Mouse (Mus musculus) frontal cortex, adult (tissue): ENCODE measurements around the gene Apbb1.

Experiments used
- ATAC-seq: cut with Nextera tagmentation; 2 replicates; pipeline ENCODE4 v1.9.2; 2017; ENCODE audit warnings: mild to moderate bottlenecking, moderate library complexity, mixed read lengths; ENCODE audit not compliant: low TSS enrichment

Apbb1 gene

DNA sequence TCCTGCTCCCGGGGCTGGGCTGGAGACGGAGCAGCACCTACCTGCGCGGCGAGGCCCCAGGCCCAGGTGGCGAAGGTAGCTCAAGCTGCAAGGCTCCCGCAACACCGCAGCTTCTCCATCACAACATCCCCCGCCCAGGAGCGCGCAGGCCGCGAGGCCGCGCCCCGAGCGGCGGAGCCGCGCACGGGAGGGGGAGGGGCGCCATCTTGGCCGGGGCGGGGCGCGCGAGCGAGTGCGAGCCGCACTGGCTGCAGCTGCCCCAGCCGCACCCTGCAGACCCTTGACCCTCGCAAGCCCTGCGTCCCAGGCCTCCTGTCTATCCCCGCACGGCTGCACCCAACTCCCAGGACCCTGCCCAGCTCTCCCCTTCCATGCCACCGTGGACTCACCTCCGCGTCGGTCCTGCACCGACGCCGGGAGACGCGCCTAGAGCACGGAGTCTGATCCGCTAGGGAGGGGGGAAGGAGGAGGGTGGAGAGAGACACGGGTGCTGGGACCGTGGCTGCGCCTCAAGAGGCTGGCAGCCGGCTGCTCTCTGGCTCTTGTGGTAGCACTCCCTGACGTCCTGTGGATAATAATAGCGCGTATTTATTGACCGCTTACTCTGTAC is at the start of gene Apbb1:
Apbb1 (minus strand) TSS at position 560 of the 610 bp plus-strand sequence.
- peak; percentile 91 for ATAC-seq

GRCm38 (mm10) chr7:105628633-105629032 is 47.2 kb upstream of the Apbb1 start:
- ATAC-seq = peak; percentile 51

DNA sequence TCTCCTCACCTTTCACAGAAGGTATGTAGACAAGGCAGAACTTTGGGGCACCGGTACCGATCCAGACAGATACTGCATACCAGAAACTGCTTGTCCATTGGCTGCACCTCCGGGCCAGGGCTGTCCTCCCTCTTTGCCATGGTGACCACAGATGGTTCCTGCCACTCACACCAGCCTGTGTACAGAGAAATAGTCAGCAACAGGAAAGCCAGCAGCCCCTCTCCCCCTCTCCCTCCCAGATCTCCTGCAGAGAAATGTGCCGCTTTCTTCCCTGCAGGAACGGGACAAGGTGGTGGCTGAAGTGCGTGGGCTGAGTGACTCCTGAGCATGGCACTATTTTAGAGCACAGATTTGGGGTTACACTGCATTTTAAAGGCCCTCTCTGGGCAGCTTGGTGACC is 43.9 kb upstream of the Apbb1 start:
- ATAC-seq = no peak

- ATAC-seq = peak; percentile 86
Observed at GRCm38 (mm10) chr7:105621646-105622292, 40.3 kb upstream of the Apbb1 start.

- peak; percentile 54 for ATAC-seq
Observed at GRCm38 (mm10) chr7:105621053-105621452, 39.6 kb upstream of the Apbb1 start.

DNA sequence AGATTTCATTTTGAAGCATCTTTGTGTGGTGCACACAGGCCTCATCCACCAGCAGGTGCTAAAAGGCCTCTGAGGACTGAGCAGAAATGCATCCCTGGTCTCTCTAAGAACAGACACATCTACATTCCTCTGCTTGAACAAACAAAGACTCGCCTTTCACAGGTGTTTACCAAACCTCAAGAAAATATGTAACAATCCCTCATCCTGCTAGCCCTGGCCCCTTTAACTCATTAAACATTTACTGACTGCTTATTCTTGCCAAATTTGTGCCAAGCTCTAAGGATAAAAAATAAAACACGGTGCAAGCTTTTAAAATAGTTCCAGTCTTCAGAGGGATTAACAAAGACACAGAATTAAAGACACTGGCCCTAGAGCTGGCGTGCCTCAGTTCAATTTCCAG is 38.2 kb upstream of the Apbb1 start:
- ATAC-seq = no peak

DNA sequence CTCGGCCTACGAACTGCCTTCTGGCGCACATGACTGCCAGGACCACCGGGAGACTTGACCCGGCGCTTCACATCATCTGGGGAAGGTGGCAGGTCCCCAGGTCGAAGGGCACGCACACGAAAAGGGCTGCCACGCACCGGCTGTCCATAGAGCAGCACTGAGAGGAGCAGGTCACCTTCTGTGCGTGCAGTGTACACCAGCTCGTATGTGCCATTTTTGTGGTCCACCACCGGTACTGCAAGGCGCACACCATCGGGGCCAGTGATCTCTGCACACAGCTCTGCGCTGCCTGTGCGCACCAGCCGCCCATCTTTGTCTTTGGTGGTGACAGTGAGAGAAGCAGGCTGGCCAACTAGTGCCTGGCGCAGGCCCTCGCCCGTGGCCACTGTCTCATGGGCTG is 36.4 kb upstream of the Apbb1 start:
- ATAC-seq = no peak

GRCm38 (mm10) chr7:105616561-105616960 is 35.1 kb upstream of the Apbb1 start:
- ATAC-seq = no peak

GRCm38 (mm10) chr7:105615720-105616119 is 34.3 kb upstream of the Apbb1 start:
- ATAC-seq = no peak

DNA sequence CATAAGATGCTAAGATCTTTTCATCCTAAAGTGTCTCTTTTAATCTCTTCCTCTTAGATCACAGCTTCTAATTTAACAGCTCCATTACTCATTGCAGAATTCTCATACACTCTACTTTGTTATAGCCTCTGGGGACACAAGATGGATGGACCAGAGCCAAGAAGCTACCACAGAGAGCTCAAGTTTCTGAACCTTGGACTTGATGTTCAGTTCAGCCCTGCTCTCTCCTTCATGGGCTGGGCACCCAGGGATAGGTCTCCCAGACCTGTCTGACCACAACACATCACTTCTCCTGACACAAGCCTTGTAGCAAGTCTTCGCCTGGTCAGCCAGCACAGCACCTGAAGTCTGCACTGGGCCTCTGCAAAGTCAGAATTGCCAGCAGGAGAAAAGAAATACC is 32.9 kb upstream of the Apbb1 start:
- ATAC-seq = no peak

DNA sequence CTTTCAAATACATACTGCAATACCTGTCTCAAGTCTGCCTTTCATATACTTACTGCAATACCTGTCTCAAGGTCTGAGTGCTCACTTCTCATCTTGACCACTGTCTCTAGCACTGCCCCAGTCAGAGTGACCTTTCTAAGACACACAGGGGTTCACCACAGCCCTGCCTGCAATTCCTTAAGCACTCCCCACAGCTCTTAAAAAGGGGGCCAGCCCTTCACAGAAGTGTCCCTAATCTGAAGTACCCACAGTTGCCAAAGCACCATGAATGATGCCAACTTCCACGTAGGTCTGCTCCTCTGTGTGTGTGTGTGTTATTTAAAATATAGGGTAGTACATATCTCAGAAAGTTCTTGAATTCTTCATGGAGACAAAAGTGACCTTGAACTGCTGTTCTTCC is 30.3 kb upstream of the Apbb1 start:
- ATAC-seq = no peak

DNA sequence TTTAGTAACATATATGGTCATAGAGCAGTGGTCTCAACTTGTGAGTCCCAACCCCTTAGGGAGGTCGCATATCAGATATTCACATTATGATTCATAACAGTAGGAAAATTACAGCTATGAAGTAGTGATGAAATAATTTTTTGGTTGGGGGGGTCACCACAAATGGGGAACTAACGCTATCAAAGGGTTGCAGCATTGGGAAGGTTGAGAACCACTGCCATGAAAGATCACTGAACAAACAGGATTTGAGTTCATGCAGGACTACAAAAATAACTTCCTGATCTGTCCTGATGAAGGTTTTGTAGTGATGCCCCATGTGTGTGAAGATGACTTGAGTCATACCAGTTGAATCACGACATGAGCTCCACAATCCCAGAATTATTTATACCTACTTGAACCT is 27.0 kb upstream of the Apbb1 start:
- ATAC-seq = no peak

GRCm38 (mm10) chr7:105602860-105603623 is 21.6 kb upstream of the Apbb1 start:
- ATAC-seq = peak; percentile 69; the same call in 1 of the 2 replicates

DNA sequence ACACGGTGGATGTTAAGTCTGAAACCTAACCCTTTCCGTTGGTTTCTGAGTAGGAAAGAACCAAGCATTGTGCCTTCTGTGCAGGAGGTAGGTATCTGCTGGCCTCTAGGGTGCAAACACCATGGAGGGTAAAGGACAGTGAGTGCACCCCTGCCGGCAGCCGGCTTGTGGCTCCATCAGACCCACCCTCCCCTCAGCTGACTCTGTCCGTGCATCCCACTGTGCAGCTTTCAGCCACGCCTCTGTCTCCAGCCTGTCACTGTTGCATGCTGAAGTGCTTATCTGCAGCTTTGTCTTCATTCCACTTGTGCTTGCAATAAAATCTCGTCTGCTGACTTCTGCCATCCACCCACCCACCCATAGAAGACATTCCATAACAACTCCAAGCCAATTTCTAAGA is 8.6 kb upstream of the Apbb1 start:
- ATAC-seq = no peak

- no peak for ATAC-seq
Observed at GRCm38 (mm10) chr7:105588325-105588912, 7.0 kb upstream of the Apbb1 start.

DNA sequence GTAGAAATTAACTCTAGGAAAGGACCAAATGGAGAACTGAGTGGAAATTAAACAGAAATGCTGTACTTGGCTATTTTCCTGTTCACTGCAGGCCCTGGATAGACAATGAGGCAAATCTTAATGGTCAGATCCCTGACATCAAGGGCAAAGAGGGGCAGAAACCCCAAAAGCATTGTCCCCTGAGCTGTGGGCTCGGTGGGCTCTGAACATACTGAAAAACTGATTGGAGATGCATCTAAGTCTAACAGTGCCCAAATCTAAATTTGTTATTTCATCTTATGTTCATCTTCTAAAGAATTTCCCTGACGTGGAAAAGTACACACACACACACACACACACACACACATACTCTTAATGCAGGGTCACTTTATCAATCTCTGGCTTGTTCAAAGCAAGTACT is 506 bp upstream of the Apbb1 start:
- no peak for ATAC-seq

- ATAC-seq = no peak
Observed at GRCm38 (mm10) chr7:105580627-105581089, 795 bp downstream of the Apbb1 start.

GRCm38 (mm10) chr7:105578481-105578880 is 3.0 kb downstream of the Apbb1 start:
- no peak for ATAC-seq

- no peak for ATAC-seq
Observed at GRCm38 (mm10) chr7:105577377-105577871, 4.0 kb downstream of the Apbb1 start.

GRCm38 (mm10) chr7:105576166-105576748 is 5.2 kb downstream of the Apbb1 start:
- ATAC-seq = peak; percentile 21; the same call in 1 of the 2 replicates

DNA sequence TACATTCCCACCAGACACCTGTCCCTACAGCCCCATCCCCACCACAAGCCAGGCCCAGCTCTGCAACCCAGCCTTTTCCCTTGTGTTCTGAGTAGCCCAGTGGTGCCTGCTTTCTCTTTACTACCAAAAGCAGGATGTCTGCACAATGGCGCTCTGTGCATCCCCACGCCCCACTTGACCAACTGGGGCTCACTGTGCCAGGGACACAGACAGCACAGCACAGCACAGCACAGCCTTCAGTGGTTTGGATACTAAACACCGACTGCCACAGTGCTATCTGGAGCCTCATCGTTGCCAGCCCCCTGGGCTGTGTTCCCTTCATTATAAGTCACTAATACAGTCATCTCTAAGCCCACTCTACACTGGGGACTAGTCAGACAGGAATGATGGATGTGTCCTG is 6.9 kb downstream of the Apbb1 start:
- peak; percentile 24; the same call in 1 of the 2 replicates for ATAC-seq

DNA sequence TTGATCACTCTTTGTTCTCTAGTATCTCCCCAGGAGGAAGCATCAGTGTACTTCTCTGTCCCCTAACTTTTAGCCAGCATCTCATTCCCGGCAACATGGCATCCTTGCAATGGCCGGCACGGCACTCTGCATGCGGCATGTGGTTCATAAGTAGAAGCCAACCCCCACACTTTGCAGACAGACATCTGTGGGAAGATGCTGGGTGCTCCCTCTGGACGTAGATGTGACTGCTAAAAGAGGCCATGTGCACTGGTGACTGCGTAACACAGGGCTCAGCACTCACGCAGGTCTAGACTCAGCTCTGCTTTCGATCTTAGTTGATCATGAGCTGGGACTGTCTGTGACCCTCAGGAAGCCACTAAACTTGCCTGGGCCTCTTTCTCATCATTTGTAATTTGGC is 8.5 kb downstream of the Apbb1 start:
- ATAC-seq = peak; percentile 15; the same call in 1 of the 2 replicates
